Mouse (Mus musculus) macrophage (primary cell): ENCODE measurements around the gene Ssh3. TPM values are rescaled to one million over a fixed set of nuclear protein-coding genes. Genes with fewer than 3 reads are reported as not detected.

Source experiments
- H3K27ac ChIP-seq: fragments of 350-480 bp; formaldehyde crosslinking; 2 replicates; pipeline ENCODE4 v1.9.0; 2021
- H3K36me3 ChIP-seq: fragments of 350-480 bp; formaldehyde crosslinking; 2 replicates; pipeline ENCODE4 v1.9.0; 2021; ENCODE audit errors: inconsistent target
- H3K4me3 ChIP-seq: fragments of 350-480 bp; formaldehyde crosslinking; 2 replicates; pipeline ENCODE4 v1.9.0; 2021; ENCODE audit errors: inconsistent target
- H3K79me2 ChIP-seq: fragments of 350-480 bp; formaldehyde crosslinking; 2 replicates; pipeline ENCODE4 v1.9.0; 2021; ENCODE audit errors: inconsistent target
- WGBS: methylation state at CpG from one replicate; pipeline ENCODE4 v1.1.7; 2026; ENCODE audit warnings: inconsistent platforms; ENCODE audit not compliant: missing documents; 5-methylcytosine and 5-hydroxymethylcytosine counted together
- polyA plus RNA-seq: library from polyadenylated mRNA; stranded (reverse); fragments of 250-400 nt; gene quantifications from 3 replicates; pipeline ENCODE4 v1.2.4, GENCODE M21; 2018; ENCODE audit warnings: inconsistent platforms

The Ssh3 gene
- polyA plus RNA-seq, 1 experiment from 2014 or later = 36.6 TPM

DNA sequence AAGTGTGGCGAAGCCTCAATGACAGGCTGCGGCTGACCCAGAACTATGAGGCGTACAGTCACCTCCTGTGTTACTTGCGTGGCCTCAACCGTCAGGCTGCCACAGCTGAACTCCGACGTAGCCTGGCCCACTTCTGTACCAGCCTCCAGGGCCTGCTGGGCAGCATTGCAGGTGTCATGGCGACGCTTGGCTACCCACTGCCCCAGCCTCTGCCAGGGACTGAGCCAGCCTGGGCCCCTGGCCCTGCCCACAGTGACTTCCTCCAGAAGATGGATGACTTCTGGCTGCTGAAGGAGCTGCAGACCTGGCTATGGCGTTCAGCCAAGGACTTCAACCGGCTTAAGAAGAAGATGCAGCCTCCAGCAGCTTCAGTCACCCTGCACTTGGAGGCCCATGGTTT lies 46.8 kb downstream of the Ssh3 start:
- Histone ChIP-seq H3K79me2 (no peaks in the 10 kb centered on the region), H3K4me3 (no peak overlapping the region), H3K36me3 (no peaks in the 10 kb centered on the region), H3K27ac (no peak overlapping the region)
- WGBS = 36% methylated on average over 11 of the region's 11 CpGs

DNA sequence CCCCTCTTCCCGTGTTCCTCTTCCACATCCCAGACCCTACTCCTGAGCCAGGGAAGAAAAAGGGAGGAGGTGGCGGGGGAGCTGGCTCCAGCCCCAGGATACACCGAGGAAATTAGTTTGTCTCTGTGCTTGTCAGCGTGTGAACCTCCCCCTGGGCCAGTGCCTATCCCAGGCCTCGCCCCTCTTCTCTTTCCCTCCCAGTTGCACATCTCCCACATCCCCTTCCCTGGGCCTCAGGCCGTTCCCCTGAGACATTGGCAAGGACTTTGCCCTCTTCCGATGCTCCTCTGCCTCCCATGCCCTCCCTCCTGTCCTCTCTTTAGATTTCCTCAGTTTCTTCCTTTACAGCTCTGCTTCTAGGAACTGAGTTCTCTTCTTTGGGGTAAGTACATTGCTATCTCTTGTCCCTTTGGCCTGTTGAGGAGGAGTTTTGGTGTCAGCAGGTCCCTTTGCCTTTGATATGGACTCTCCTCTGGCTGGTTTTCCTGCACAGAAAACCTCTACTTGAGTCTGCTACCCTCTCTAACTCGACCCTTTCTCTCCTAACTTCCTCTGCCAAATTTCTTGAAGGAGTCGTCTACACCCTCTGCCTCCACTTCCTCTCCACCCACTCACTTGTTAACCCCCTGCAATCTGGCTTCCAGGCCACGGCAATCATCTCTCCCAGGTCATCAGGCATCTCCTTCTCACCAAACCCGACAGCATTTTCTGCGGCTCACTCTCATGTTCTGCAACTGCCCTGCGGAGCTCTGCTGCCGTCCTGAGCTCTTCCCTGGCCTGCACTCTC lies 47.8 kb downstream of the Ssh3 start:
- Histone ChIP-seq H3K4me3 (no peak overlapping the region), H3K27ac (no peak overlapping the region), H3K36me3 (no peaks in the 10 kb centered on the region), H3K79me2 (no peaks in the 10 kb centered on the region)
- WGBS = 32% methylated on average over 14 of the region's 14 CpGs

DNA sequence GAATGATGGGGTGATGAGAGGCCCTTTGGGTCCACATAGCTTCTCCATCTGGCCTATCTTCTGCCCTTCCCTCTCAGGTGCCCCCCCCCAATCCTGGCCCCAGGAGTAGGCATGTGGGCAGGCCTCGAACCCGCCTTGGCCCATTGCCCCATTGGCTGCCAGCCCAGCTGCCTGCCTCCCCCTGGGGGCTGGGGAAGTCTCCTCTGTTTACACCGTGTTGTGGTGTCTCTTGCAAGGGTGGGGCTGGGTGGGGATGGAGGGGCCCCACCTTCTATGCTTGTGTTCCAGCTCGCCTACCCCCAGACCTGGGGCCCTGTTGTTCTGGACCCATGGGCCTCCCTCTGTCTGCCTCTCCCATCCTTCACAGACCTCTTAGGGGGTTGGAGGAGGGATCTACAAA lies 48.6 kb downstream of the Ssh3 start:
- 70% methylated on average over 4 of the region's 4 CpGs for WGBS
- Histone ChIP-seq H3K79me2 (no peaks in the 10 kb centered on the region), H3K27ac (no peak overlapping the region), H3K36me3 (no peaks in the 10 kb centered on the region), H3K4me3 (no peak overlapping the region)

DNA sequence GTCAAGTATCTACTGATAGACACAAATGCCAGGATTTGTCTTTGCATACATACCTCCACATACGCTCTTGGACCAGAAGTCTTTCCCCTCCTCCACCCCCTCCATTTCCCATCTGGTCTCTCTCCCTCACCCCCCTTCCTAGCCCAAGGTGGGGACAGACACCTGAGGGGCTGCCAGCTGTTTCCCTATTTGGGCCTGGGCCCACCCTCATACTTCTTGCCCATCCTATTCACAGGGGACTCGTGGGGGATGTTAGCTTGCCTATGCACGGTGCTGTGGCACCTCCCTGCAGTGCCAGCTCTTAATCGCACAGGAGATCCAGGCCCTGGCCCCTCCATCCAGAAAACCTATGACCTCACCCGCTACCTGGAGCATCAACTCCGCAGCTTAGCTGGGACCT lies 49.0 kb downstream of the Ssh3 start:
- Histone ChIP-seq H3K36me3 (no peaks in the 10 kb centered on the region), H3K79me2 (no peaks in the 10 kb centered on the region), H3K4me3 (no peak overlapping the region), H3K27ac (no peak overlapping the region)
- 90% methylated on average over 5 of the region's 6 CpGs for WGBS

DNA sequence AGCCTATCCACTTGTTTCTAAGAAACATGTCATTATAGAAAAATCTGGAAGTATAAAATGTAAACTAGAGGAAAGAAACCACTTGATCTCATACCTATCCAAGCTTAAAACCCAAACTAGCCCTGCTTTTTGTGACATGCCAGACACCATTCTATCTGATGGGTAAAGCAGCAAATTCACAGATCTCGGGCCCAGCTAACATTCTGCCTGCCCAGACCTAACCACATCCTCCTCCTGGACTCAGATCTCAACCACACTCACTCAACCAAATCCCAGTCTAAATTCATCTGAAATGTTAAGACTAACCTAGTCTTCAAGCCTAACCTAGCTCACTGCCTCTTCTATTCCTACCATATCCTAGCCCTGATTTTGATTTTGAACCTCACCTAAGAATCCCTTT lies 50.2 kb downstream of the Ssh3 start:
- Histone ChIP-seq H3K4me3 (no peak overlapping the region), H3K27ac (no peak overlapping the region), H3K36me3 (no peaks in the 10 kb centered on the region), H3K79me2 (no peaks in the 10 kb centered on the region)
- WGBS = 71% methylated on average over 1 of the region's 1 CpGs

DNA sequence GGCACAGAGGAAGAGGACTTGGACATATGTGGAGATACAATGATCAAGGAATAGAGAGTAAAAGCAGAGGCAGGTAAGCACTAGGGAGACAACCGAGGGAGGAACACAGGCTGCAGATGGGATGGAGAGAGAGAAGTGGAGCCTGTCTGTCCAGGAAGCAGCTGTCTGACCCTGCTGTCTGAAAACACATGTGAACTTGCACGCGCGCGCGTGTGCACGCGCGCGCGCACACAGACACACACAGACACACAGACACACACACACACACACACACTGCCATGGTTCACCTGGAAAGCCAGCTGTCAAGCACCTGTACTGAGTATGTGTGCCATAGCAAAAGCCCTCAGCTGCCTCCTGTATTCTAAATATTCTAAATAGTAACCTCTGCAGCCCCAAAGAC lies 50.7 kb downstream of the Ssh3 start:
- WGBS = 60% methylated on average over 11 of the region's 11 CpGs
- H3K4me3 ChIP-seq = no peak overlapping the region
- H3K79me2 ChIP-seq = no peaks in the 10 kb centered on the region
- no peaks in the 10 kb centered on the region for H3K36me3 ChIP-seq
- no peak overlapping the region for H3K27ac ChIP-seq

DNA sequence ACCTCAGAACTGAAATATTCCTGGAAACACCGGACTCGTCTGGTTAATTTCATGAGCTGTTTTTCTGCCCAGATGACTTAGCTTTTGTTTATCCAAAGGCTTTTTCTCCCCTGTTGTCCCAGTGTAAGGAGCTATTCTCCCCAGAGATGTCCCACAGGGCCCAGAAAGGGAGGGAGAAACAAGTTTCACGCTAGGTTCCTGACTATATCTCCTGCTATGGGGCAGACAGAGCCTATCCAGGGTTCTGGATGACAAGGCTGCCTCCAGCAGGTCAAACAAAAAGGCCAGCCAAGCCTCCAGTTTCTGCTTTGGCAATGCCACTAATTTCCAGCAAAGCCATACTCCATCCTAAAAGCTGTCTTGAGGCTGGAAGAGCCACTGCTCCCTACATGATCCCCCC lies 51.1 kb downstream of the Ssh3 start:
- Histone ChIP-seq H3K27ac (no peak overlapping the region), H3K79me2 (no peaks in the 10 kb centered on the region), H3K36me3 (no peaks in the 10 kb centered on the region), H3K4me3 (no peak overlapping the region)
- 93% methylated on average over 3 of the region's 3 CpGs for WGBS

DNA sequence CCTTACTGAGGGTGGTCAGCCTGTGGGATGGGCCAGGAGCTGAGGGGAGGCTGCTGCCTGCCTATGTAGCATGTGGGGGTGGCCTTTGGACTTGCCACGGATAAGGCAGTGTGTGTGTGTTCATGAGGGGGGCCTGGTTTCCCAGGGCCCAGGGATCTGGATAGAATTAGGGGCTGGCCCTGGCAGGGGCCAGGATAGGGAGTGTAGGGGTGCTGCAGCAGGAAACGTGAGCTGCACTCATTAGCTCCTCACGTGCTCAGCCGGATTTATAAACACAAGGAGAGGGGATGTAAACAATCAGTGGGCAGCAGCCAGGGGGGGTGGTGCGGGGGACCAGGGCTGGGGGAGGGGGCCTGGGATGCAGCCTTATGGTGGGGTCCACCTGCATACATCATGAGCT lies 51.8 kb downstream of the Ssh3 start:
- WGBS = 68% methylated on average over 5 of the region's 5 CpGs
- Histone ChIP-seq H3K36me3 (no peaks in the 10 kb centered on the region), H3K4me3 (no peak overlapping the region), H3K27ac (no peak overlapping the region), H3K79me2 (no peaks in the 10 kb centered on the region)

DNA sequence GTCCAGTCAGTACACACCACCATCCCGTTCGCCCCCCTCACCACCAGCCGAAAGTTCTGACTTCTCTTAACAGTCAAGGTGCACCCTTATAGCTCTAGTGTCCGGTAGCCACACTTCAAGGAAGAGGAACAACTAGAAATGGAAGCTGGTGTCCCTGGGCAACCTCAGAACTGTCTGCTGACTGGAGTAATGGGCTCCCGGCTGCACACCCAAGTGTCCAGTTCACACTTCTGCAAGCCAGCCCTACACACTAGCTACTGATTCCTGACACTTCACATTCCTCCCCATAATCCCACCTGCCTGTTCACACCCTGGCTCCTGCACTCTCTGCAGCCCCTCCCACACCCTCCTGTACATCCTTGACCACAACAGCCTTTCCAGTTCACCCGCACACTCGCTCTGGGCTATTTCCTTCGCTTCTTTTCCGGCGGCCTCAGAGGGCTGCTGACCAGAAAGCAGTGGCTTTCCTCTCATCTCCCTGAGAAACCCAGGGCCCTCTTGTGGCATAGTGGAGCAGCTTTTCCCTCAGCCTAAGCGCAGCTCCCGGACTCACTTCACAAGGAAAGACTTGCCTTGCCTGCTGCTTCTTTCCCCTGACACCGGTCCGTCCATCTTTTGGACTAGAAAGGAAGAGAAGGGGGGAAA lies 52.8 kb downstream of the Ssh3 start:
- no peaks in the 10 kb centered on the region for H3K36me3 ChIP-seq
- no peak overlapping the region for H3K4me3 ChIP-seq
- 32% methylated on average over 14 of the region's 14 CpGs for WGBS

DNA sequence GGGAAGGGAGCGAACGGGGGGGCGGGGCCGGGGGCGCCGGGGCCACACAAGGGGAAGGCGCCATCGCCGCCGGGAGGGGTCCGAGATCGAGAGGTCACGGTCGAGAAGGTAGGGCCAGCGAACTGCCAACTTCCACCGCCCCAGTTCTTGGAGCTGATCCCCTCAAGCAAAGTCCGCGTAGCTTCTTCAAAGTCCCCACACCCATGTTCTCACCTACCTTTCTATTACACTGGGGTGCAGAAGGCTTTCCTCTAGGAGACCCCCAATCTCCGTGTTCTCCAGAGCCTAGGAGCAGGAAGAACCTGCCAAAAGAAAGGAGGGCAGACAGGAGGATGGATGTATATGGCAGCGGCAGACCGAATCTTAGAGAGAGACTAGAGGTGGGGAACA lies 53.5 kb downstream of the Ssh3 start:
- no peaks in the 10 kb centered on the region for H3K36me3 ChIP-seq
- no peak overlapping the region for H3K4me3 ChIP-seq
- H3K79me2 ChIP-seq = no peaks in the 10 kb centered on the region
- no peak overlapping the region for H3K27ac ChIP-seq
- WGBS = 6% methylated on average over 17 of the region's 21 CpGs

More for the DNA sequence above, 52.8 kb downstream of the Ssh3 start:
- H3K79me2 ChIP-seq = no peaks in the 10 kb centered on the region
- H3K27ac ChIP-seq = no peak overlapping the region

DNA sequence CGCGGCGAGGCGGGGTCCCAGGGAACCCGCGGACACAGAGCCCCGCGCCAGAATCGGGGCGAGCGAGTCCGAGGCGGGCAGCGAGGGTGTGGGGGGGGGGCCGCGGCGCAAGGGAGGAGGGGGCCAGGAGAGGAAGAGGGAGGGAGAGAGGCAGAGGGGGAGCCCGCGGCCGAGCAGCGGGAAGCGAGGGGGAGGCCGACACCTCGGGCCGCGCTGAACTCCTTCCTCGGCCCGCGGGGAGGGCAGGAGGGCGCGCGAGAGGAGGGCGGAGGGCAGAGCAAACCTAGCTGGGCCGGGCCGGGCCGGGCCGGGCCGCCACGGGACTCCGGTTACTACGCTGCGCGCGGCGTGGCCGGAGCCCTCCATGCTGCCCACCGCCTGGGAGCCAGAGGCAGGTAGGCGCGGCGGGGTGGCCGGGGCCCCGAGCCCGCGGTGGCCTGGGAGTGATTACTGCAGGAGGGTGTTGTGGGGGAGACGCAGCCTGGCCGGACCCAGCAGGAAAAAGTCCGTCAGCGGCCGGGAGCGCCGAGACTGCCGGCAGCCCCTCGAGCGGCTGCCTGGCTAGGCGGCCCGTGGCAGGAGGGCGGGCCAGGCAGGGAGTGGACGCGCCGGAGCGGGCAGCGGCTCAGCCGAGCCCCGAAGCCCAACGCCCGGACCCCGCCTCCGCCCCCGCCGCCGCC lies 54.1 kb downstream of the Ssh3 start:
- Histone ChIP-seq H3K79me2 (no peaks in the 10 kb centered on the region), H3K4me3 (no peak overlapping the region), H3K27ac (no peak overlapping the region), H3K36me3 (no peaks in the 10 kb centered on the region)
- WGBS = 0% methylated on average over 30 of the region's 81 CpGs

DNA sequence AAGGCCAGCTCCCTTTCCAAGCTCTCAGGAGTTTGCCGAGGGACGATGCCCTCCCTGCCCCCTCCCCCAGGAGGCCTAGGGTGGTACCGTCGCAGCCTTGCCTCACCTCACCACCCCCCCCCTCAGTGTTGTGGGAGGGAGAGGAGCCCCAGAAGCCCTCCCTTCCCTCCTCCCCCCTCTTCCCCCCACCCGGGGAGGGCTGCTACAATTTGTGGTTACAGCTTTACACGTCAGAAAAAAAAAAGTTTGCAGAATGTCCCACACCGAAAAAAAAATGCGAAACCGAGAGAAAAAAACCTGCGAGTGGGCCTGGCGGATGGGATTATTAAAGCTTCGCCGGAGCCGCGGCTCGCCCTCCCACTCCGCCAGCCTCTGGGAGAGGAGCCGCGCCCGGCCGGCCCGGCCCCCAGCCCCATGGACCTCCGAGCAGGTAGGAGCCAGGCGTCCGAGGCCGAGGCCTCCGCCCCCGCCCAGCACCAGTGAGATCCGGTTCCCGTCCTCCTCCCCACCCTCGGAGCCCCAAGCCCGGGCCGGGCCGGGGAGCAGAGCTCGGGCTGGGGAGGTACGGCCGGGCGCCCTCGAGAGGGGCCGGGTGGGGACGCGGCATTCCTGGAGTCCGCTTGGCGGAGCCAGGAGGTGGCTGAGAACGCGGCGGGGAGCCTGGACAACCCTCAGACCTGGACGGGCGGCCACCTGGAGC lies 54.8 kb downstream of the Ssh3 start, which contains the start of the genes Clcf1 and AC109138.7:
TSS of gene Clcf1 (plus strand) at position 168 of the 700 bp plus-strand sequence.
TSS of gene AC109138.7 (plus strand) at position 287 of the 700 bp plus-strand sequence.
- Histone ChIP-seq H3K79me2 (no peaks in the 10 kb centered on the region), H3K36me3 (no peaks in the 10 kb centered on the region), H3K4me3 (no peak within 1 kb of the TSS), H3K27ac (no peak within 1 kb of the TSS)
- WGBS = 2% methylated on average over 33 of the region's 49 CpGs

DNA sequence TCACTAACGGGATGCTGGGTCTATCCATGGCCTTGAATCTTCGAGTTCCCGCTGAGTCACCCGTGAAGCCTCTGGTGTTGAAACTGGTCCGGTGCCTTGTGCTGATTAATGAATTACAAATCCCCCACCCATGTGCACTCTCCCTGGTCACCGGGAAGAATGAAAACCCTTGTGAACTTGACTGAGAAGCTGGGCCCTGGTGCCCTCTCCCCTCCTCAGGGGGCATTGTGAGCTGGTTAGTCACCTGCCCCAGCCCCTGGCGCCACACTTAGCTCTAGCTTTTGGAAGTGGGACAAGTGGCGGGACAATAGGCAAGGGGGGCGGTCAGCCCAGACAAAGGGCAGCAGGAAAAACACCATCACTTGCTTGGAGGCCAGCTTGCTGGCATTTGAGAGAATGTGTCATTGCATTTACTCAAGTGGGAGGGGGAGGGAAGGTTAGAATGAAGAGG lies 55.4 kb downstream of the Ssh3 start:
- no peak overlapping the region for H3K27ac ChIP-seq
- no peak overlapping the region for H3K4me3 ChIP-seq
- H3K79me2 ChIP-seq = no peaks in the 10 kb centered on the region
- 8% methylated on average over 9 of the region's 9 CpGs for WGBS
- no peaks in the 10 kb centered on the region for H3K36me3 ChIP-seq

DNA sequence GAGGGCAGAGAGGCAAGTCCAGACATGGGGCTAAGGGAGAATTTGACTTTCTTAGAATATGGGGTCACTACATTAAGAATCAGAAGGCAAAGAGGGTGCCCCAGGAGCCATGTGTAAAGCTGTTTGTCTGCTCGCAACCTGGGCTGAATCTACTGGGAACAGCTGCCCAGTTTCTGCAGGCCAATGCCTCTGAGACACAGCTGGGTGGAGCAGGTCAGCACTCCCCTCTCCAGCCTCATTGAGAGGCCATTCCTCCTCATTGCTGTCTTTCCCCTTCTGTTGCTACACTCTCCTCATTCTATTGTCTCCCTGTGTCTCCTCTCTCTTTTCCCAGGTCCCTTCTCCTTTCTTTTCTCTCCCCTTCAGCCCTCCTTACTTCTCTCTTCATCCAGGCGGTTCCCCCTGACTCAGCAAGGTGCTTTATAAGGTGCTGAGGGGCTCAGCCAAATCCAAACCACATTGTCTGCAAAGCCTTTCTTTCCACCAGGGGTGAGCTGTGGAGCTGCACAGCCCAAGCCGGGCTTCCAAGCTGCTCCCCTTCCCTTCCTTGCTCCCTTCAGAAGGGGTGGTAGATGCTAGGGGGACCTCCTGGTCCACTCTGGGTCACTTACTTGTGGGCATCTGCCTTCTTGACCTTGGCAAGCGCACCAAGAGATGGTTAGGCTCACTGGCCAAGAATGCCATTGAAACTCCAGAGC lies 56.9 kb downstream of the Ssh3 start:
- H3K79me2 ChIP-seq = no peaks in the 10 kb centered on the region
- H3K4me3 ChIP-seq = no peak overlapping the region
- WGBS = 93% methylated on average over 4 of the region's 4 CpGs
- H3K36me3 ChIP-seq = no peaks in the 10 kb centered on the region
- H3K27ac ChIP-seq = no peak overlapping the region
